Mouse (Mus musculus) forebrain, embryonic 15.5 days (tissue): ENCODE data around the gene Qrich2. TPM values are rescaled to one million over a fixed set of nuclear protein-coding genes. Genes with fewer than 3 reads are reported as not detected.

Source experiments
- ATAC-seq: fragments of 200-750 bp; cut with Nextera tagmentation; replicated peaks from 2 replicates; pipeline ENCODE4 v1.8.0; 2017; ENCODE audit warnings: mild to moderate bottlenecking, moderate TSS enrichment, moderate library complexity
- H3K27ac ChIP-seq: fragments of 300-500 bp; sonication (generic); replicated peaks from 2 replicates; pipeline ENCODE4 v1.5.1; 2015; ENCODE audit warnings: mild to moderate bottlenecking, inconsistent platforms
- H3K27me3 ChIP-seq: fragments of 300-500 bp; sonication (generic); 2 replicates; pipeline ENCODE4 v1.6.1; 2015; ENCODE audit warnings: inconsistent platforms
- H3K36me3 ChIP-seq: fragments of 300-500 bp; sonication (generic); 2 replicates; pipeline ENCODE4 v1.6.1; 2015; ENCODE audit warnings: mild to moderate bottlenecking, inconsistent platforms
- H3K4me1 ChIP-seq: fragments of 300-500 bp; sonication (generic); 2 replicates; pipeline ENCODE4 v1.6.1; 2015; ENCODE audit warnings: inconsistent platforms
- H3K4me2 ChIP-seq: fragments of 300-500 bp; sonication (generic); replicated peaks from 2 replicates; pipeline ENCODE4 v1.6.1; 2015; ENCODE audit warnings: mild to moderate bottlenecking, inconsistent platforms
- H3K4me3 ChIP-seq: fragments of 300-500 bp; sonication (generic); 2 replicates; pipeline ENCODE4 v1.5.1; 2015; ENCODE audit warnings: mild to moderate bottlenecking, inconsistent platforms
- H3K9ac ChIP-seq: fragments of 300-500 bp; sonication (generic); replicated peaks from 2 replicates; pipeline ENCODE4 v1.6.1; 2015; ENCODE audit warnings: mild to moderate bottlenecking, inconsistent platforms
- H3K9me3 ChIP-seq: fragments of 300-500 bp; sonication (generic); 2 replicates; pipeline ENCODE4 v1.6.1; 2016; ENCODE audit warnings: inconsistent platforms
- WGBS: fragments of 180-500 bp; shearing (Covaris S2); methylation state at CpG from one replicate; pipeline ENCODE4 v1.1.7; 2015; ENCODE audit warnings: mixed read lengths; 5-methylcytosine and 5-hydroxymethylcytosine counted together
- polyA plus RNA-seq: library from polyadenylated mRNA; unstranded; fragments of >200 nt; fragmentation: Nextera tagmentation; extraction: Ambion mirVana; gene quantifications from 2 replicates; pipeline ENCODE4 v1.2.1, GENCODE M21; 2015

The Qrich2 gene
- polyA plus RNA-seq, 1 experiment from 2014 or later = not detected

DNA sequence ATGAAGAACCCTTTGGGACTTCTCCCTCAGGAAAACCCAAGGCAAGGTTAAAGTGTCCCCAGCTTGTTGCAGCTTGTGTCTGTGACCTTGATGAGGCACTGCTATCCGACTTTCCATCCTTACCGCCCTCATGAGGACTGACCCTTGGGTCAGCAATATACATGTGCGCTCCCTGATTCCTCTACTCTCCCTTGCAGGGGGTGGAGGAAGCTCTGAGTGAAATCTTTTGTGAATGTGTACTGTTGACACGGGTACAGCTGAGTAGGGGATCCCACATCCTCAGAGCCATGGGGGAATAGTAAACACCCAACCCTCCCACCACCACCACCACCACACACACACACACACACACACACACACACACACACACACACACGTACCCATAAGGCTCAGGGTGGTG lies 2.7 kb downstream of the Qrich2 start:
- H3K36me3 ChIP-seq = no peaks in the 10 kb centered on the region
- no peaks in the 10 kb centered on the region for H3K9me3 ChIP-seq
- H3K4me1 ChIP-seq = 0 out of 2 replicates have a peak, but pooled peaks cover 2% of the 10 kb centered on the region
- ATAC-seq = no peak
- H3K4me3 ChIP-seq = no peak overlapping the region
- H3K27me3 ChIP-seq = no peaks in the 10 kb centered on the region
- H3K9ac ChIP-seq = no peak overlapping the region
- WGBS = 61% methylated on average over 5 of the region's 5 CpGs
- no peak overlapping the region for H3K4me2 ChIP-seq
- H3K27ac ChIP-seq = no peak overlapping the region

DNA sequence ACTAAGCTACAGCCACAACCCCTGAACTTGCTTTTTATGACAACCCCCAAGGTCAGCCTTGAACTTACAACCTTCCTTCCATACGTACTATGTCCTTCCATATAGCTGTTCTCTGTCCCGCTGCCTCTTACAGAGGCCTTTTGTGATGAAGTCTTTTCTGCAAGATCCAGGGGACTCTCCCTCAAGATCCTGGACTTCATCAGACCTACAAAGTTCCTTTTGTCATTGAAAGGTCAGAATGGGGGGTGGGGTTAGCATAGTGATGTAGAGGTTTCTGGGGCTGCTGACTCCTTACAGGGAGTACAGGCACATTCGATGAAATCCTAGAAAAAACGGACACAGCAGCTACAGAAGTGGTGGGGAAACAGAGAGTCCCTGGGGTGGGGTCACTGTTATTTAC lies 6.3 kb downstream of the Qrich2 start:
- H3K4me3 ChIP-seq = no peak overlapping the region
- H3K36me3 ChIP-seq = no peaks in the 10 kb centered on the region
- 58% methylated on average over 4 of the region's 4 CpGs for WGBS
- H3K9me3 ChIP-seq = no peaks in the 10 kb centered on the region
- no peaks in the 10 kb centered on the region for H3K27me3 ChIP-seq
- 0 out of 2 replicates have a peak, but pooled peaks cover 2% of the 10 kb centered on the region for H3K4me1 ChIP-seq
- no peak overlapping the region for H3K27ac ChIP-seq
- no peak overlapping the region for H3K9ac ChIP-seq
- no peak for ATAC-seq
- no peak overlapping the region for H3K4me2 ChIP-seq

DNA sequence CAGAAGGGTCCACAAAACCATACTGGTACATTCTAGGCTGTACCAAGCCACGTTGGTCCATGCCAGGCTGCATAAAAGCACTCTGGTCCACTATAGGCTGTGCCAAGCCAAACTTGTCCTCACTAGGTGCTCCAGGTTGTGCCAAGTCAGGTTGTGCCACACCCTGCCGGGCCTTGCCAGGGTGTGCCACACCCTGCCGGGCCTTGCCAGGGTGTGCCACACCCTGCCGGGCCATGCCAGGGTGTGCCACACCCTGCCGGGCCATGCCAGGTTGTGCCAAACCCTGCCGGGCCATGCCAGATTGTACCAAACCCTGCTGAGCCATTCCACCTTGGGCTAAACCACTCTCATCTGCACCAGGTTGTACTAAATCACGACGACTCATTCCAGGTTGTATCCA lies 9.8 kb downstream of the Qrich2 start:
- ATAC-seq = no peak
- Histone ChIP-seq H3K36me3 (no peaks in the 10 kb centered on the region), H3K27me3 (no peaks in the 10 kb centered on the region), H3K27ac (no peak overlapping the region), H3K9me3 (no peaks in the 10 kb centered on the region), H3K4me3 (no peak overlapping the region), H3K9ac (no peak overlapping the region), H3K4me1 (no peaks in the 10 kb centered on the region), H3K4me2 (no peak overlapping the region)
- 85% methylated on average over 8 of the region's 8 CpGs for WGBS

DNA sequence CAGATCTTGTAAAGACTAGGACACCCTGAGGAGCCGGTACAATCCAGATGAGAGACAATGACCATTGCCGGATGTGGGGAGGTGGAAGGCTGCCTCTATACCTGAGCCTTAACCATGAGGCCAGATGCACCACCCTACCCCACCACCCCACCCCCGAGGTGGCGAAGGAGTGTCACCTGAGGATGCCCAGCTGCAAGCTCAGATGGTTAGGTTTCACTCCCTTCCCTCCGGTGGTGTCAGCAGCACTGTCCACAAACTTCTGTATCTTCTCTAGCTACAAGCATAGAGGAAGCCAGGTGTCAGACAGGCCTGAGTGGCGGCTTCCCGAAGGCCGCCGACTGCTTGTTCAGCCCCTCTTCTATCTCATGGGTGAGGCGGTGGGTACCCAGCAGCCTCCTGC lies 12.2 kb downstream of the Qrich2 start:
- H3K9me3 ChIP-seq = no peaks in the 10 kb centered on the region
- no peak overlapping the region for H3K9ac ChIP-seq
- no peaks in the 10 kb centered on the region for H3K36me3 ChIP-seq
- no peak overlapping the region for H3K4me3 ChIP-seq
- 86% methylated on average over 10 of the region's 10 CpGs for WGBS
- no peaks in the 10 kb centered on the region for H3K4me1 ChIP-seq
- no peak for ATAC-seq
- no peak overlapping the region for H3K27ac ChIP-seq
- H3K27me3 ChIP-seq = no peaks in the 10 kb centered on the region
- no peak overlapping the region for H3K4me2 ChIP-seq

DNA sequence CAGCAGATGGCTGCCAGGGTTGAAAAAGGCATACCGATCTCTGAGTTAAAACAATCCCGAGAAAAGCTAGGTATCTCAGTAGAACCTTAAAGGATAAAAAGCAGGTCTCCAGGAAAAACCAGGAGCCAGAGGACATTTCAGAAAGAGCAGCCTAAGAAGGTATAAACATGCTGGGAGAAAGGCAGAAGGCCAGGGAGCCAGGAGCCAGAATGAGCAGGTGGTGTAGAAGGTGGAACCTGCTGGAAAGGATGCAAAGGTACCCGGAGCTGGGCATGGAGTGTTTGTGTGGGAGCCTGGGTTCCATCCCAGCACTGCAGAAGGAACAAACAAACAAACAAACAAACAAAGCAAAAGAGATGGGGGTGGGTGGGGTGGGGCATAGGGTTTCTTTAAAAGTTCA lies 16.7 kb downstream of the Qrich2 start:
- Histone ChIP-seq H3K27ac (no peak overlapping the region), H3K9me3 (no peaks in the 10 kb centered on the region), H3K4me1 (peaks cover 4% of the 10 kb centered on the region), H3K4me2 (no peak overlapping the region), H3K9ac (no peak overlapping the region), H3K27me3 (peaks cover 18% of the 10 kb centered on the region; the same call in 1 of the 2 replicates), H3K36me3 (no peaks in the 10 kb centered on the region), H3K4me3 (no peak overlapping the region)
- WGBS = 87% methylated on average over 3 of the region's 3 CpGs
- ATAC-seq = no peak

DNA sequence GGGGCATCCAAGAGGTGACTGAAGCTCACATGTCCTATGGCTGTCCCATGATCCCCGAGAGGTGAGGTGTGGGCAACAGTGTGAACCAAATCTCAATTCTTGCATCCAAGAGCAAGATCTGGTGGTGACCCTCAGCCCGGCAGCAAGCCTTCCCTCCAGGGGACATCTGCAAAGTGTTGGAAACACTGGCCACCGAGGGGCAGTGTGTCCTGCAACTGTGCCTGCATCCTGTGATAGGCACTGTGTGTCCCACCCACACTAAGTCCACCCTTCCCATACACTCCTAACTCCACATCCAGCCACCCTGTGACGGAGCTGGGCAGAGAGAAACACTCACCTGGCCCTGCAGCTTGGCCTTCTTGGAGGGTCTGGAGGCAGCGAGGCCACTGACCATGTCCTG lies 18.2 kb downstream of the Qrich2 start:
- Histone ChIP-seq H3K4me3 (no peak overlapping the region), H3K27ac (no peak overlapping the region), H3K36me3 (no peaks in the 10 kb centered on the region), H3K27me3 (peaks cover 18% of the 10 kb centered on the region; the same call in 1 of the 2 replicates), H3K9me3 (no peaks in the 10 kb centered on the region), H3K4me1 (peaks cover 4% of the 10 kb centered on the region), H3K9ac (no peak overlapping the region), H3K4me2 (no peak overlapping the region)
- WGBS = 76% methylated on average over 5 of the region's 5 CpGs
- no peak for ATAC-seq

DNA sequence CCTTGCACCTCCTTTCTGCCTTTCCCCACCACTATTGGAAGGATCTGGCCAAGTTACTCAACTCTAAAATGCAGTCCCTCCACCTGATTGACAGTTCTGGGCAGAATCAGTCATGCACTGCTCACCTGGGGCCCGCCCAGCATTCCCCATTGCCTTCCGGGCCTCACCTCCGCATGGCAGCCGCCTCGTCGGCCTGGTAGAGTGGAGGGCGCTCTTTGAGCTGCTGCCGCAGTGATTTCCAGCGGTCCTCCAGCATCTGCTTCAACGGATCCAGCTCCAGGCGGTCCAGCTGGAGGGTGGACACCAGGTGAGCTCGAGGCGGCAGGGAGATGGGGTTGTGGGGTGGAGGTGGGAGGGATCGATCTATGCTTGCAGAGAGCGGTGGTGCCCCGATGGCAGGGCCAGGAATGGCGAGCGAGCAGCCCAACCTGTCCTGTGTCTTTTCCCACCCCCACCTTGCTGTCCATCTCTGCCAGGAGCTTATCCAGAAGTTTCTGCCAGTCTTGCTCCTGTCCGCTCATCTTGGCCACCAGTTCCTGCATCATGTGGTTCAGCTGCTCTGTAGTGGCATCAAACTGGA lies 19.6 kb downstream of the Qrich2 start:
- H3K4me3 ChIP-seq = no peak overlapping the region

DNA sequence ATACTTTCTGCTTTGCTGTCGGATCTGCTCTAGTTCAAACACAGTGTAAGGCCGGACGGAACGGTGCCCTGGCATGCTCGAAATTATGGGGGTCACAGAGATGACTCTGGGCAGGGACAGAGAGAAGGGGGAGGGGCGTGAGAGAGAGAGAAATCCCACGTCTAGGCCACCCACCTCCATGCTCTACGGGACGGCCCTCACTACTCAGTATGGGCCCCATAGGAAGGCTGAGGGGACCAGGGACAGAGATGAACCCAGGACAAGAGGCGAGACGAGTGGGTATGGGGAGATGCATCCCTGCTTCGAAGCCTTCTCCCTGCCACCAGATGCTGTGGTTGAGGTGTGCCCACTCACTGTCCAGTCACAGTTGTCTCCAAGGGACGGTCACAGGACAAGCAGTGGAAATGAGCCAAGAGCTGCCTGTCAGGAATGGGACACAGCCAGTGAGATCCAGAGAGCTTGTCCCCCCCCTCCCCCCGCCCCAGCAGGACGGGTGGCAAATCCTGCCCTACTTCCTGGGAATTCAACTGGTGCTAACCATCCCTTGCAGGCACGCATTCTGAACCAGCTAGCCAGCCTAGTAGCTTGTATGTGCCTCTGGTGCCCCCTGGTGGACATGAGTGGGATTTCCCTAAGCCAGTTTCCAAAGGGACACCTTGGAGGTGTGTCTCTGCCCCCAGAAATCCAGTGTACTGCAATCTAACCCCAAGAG lies 20.3 kb downstream of the Qrich2 start:
- peak overlapping the region; percentile 4; the same call in 1 of the 2 replicates for H3K9ac ChIP-seq
- WGBS = 33% methylated on average over 16 of the region's 16 CpGs
- no peak overlapping the region for H3K4me2 ChIP-seq
- ATAC-seq = peak; percentile 69
- peaks cover 4% of the 10 kb centered on the region for H3K4me1 ChIP-seq
- H3K4me3 ChIP-seq = no peak overlapping the region
- no peaks in the 10 kb centered on the region for H3K9me3 ChIP-seq
- H3K27ac ChIP-seq = no peak overlapping the region
- peaks cover 18% of the 10 kb centered on the region; the same call in 1 of the 2 replicates for H3K27me3 ChIP-seq
- H3K36me3 ChIP-seq = no peaks in the 10 kb centered on the region

More for the DNA sequence above, 19.6 kb downstream of the Qrich2 start:
- WGBS = 11% methylated on average over 19 of the region's 19 CpGs
- Histone ChIP-seq H3K27ac (no peak overlapping the region), H3K4me1 (peaks cover 4% of the 10 kb centered on the region), H3K36me3 (no peaks in the 10 kb centered on the region), H3K27me3 (peaks cover 18% of the 10 kb centered on the region; the same call in 1 of the 2 replicates), H3K9ac (peak overlapping the region; percentile 4; the same call in 1 of the 2 replicates), H3K4me2 (no peak overlapping the region), H3K9me3 (no peaks in the 10 kb centered on the region)
- peak; percentile 31 for ATAC-seq

DNA sequence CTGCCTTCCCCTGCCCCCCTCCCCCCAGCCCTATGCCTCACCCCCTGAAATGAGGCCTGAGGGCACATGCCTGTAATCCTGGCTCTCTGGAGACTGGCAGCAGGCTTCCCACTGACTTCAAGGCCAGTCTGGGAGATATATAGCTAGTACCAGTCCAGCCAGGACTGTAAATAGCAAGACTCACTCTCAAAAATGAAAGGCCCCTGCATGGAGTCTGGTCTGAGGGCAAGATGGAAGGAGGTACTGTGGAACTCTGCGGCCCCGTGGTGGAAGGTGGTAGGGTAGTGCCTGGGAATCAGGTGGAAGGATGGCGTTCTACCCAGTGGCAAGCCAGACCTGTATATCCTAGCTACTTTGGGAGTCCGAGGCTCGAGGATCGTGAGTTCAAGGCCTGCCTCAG lies 22.1 kb downstream of the Qrich2 start:
- no peak for ATAC-seq
- H3K4me2 ChIP-seq = no peak overlapping the region
- H3K9ac ChIP-seq = no peak overlapping the region
- H3K27me3 ChIP-seq = peaks cover 18% of the 10 kb centered on the region; the same call in 1 of the 2 replicates
- peaks cover 8% of the 10 kb centered on the region; the same call in 1 of the 2 replicates for H3K36me3 ChIP-seq
- peaks cover 12% of the 10 kb centered on the region for H3K4me1 ChIP-seq
- no peak overlapping the region for H3K4me3 ChIP-seq
- no peak overlapping the region for H3K27ac ChIP-seq
- WGBS = 91% methylated on average over 6 of the region's 6 CpGs
- no peaks in the 10 kb centered on the region for H3K9me3 ChIP-seq

DNA sequence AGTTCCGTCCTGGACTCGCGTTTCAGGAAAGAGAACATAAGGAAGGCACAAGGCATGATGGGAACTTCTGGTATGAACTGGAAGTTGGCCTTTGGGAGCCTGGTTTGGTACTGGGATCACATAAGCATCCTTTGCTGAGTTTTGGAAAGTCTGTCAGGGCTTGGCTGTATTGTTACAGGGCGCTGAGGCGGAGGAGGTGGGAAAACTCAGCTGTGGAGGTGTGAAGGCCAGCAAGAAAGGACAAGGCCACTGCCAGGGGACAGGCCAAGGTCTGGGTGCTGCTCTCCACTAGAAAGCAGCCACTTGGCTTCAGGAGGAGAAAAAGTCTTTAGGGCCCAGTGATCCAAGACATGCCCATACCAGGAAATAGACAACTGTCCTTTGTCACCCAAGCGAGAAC lies 22.7 kb downstream of the Qrich2 start:
- peaks cover 13% of the 10 kb centered on the region for H3K4me1 ChIP-seq
- H3K36me3 ChIP-seq = peaks cover 11% of the 10 kb centered on the region; the same call in 1 of the 2 replicates
- no peak for ATAC-seq
- WGBS = 73% methylated on average over 6 of the region's 6 CpGs
- H3K4me2 ChIP-seq = no peak overlapping the region
- peaks cover 18% of the 10 kb centered on the region; the same call in 1 of the 2 replicates for H3K27me3 ChIP-seq
- no peaks in the 10 kb centered on the region for H3K9me3 ChIP-seq
- H3K4me3 ChIP-seq = no peak overlapping the region
- H3K9ac ChIP-seq = no peak overlapping the region
- H3K27ac ChIP-seq = no peak overlapping the region

DNA sequence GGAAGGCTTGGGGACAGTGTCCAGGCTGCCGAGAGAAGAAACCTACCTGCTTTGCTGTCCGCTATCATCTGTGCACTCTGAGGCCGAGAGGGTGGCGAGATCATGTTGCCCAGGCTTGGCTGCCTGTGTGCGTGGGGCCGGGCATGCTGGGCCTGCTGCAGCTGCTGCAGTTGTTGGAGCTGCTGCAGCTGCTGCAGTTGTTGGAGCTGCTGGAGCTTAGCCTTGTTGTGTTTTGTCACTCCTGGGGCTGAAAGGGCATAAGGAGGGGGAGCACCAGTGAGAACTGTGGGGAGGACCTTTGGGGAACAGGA lies 23.2 kb downstream of the Qrich2 start:
- Histone ChIP-seq H3K4me3 (no peak overlapping the region), H3K27me3 (peaks cover 15% of the 10 kb centered on the region; the same call in 1 of the 2 replicates), H3K4me2 (no peak overlapping the region), H3K27ac (no peak overlapping the region), H3K4me1 (peaks cover 13% of the 10 kb centered on the region), H3K9me3 (no peaks in the 10 kb centered on the region), H3K36me3 (peaks cover 11% of the 10 kb centered on the region; the same call in 1 of the 2 replicates), H3K9ac (no peak overlapping the region)
- ATAC-seq = no peak
- 86% methylated on average over 6 of the region's 6 CpGs for WGBS

DNA sequence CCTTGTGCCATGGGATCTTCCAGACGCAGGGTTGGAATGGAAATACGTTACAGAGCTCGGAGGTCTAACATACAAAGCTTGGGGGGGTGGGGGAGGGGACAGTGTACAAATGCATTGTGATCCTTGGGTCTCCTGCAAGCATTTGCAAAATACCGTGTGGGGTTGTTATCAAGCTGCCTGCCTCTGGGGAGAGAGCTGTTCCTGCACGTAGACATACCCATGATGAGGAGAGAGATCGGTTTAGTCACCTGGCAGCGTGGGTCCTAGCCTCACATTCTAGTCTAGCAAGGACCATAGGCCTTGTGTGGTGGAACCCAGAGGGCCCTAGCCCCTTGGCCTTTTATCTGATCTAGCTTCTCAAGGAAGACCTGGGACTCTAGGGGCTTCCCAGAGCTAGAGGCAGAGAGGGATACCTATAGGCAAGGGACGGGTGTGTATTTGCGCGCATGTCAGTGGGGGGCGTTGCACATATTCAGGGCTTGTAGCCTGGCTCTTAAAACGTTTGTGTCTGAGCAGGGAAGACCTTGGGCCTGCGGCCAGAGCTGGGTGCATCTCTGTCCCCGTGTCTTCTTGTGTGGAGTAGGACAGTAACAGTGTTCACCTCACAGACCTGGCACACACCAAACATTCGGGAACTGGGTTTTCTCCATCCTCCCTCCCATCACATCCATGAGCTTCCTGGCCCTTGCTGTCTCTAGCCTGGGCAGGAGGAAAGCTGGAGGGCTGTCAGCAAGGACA lies 23.7 kb downstream of the Qrich2 start:
- Histone ChIP-seq H3K4me2 (no peak overlapping the region), H3K4me3 (no peak overlapping the region), H3K36me3 (peaks cover 16% of the 10 kb centered on the region; the same call in 1 of the 2 replicates), H3K9ac (no peak overlapping the region), H3K4me1 (peaks cover 17% of the 10 kb centered on the region), H3K27ac (no peak overlapping the region), H3K27me3 (peaks cover 10% of the 10 kb centered on the region; the same call in 1 of the 2 replicates), H3K9me3 (no peaks in the 10 kb centered on the region)
- ATAC-seq = no peak
- WGBS = 75% methylated on average over 15 of the region's 15 CpGs
